Mouse (Mus musculus) spleen, postnatal 4 days (tissue): ENCODE measurements around the gene Tsnaxip1.
"Not testable (repeated sequence)": the region's sequence is repeated elsewhere in the genome, so short reads cannot be mapped to it uniquely, and the experiment has no call there.

Experiments
- DNase-seq, 2 experiments: peaks; one replicate each; pipeline ENCODE4 v3.0.0; 2022; ENCODE audit warnings: low spot score in 2 of 2

Gene Tsnaxip1

DNA sequence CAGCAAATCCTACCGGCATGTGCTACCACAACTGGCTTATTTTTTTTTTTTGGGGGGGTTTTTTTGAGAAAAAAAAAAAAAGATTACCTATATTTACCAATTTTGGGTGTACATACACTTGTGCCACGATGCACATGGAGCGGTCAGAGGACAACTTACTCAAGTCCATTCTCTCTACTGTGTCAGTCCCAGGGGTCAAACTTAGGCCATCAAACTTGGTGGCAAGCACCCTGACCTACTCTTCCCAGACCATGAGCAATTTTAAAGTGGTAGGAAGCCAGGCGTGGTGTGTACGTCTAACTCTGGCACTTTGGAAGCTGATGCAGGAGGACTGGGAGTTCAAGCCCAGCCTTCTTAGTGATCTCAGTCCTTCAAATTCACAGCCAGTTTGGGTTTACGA is 14.3 kb upstream of the Tsnaxip1 start:
- no peak for DNase-seq

GRCm38 (mm10) chr8:105819659-105820058 is 7.9 kb upstream of the Tsnaxip1 start:
- DNase-seq, result peak in 1 of 2 experiments; percentile 33

GRCm38 (mm10) chr8:105820925-105821324 is 6.6 kb upstream of the Tsnaxip1 start:
- peak; percentile 84 to 86 for DNase-seq

DNA sequence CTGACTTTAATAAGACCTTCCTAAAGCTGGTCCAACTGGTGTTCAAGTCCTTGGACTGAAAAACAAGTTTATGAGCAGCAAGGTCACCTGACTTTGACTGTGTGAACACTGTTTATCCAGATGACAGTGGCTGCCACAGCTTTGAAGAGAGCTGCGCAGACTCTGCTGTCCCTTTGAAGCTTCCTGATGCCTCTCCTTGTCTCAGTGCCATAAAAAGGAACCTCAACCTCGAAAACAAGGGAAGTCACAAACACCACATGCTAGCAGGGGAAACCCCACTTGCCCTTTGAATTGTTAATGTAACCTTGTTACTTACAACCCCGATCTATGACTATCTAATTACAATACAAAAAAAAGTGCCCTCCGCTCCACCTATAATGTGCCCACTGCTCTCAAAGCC is 2.0 kb upstream of the Tsnaxip1 start:
- DNase-seq, result no peak

- DNase-seq, result no peak
Measured at GRCm38 (mm10) chr8:105826379-105826778, 1.2 kb upstream of the Tsnaxip1 start.

DNA sequence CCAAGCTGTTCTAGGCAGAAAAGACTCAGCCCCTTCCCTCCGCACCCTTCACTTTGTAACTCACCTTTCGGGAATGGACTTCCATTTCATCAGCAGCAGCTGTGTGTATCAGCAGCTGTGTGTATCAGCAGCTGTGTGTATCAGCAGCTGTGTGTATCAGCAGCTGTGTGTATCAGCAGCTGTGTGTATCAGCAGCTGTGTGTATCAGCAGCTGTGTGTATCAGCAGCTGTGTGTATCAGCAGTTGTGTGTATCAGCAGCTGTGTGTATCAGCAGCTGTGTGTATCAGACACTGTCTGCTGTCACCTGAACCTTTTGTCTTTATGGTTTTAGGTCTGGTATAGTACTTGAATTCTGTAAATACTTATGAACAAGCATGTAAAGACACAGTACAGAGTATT is 6.2 kb downstream of the Tsnaxip1 start:
- not testable (repeated sequence) for DNase-seq

- DNase-seq, result peak; percentile 88 to 95
Measured at GRCm38 (mm10) chr8:105835318-105835717, 7.8 kb downstream of the Tsnaxip1 start.

GRCm38 (mm10) chr8:105836991-105837390 is 9.5 kb downstream of the Tsnaxip1 start:
- DNase-seq, result no peak

- no peak for DNase-seq
Measured at GRCm38 (mm10) chr8:105839209-105839608, 11.7 kb downstream of the Tsnaxip1 start.

GRCm38 (mm10) chr8:105846678-105847077 is 19.1 kb downstream of the Tsnaxip1 start:
- no peak for DNase-seq

- DNase-seq, result no peak
Measured at GRCm38 (mm10) chr8:105850014-105850413, 22.5 kb downstream of the Tsnaxip1 start.

DNA sequence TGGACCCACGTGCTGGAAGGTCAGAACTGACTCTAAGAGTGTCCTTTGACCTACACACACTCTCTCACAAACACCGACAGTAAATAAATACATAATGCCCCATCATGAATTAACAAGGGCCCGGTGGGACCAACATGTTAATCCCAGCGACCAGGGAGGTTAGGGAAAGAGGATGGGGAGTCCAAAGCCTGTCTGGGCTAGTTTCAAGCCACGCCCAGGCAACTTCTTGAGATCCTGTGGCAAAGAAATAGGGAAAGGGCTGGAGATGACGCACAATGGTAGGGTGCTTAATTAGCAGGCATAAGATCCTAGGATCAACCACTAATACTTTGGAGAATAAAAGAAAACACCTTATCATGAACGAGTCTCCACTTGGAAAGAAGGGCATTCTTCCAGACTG is 23.1 kb downstream of the Tsnaxip1 start:
- DNase-seq, result no peak

- peak; percentile 88 to 94 for DNase-seq
Measured at GRCm38 (mm10) chr8:105851651-105852143, 24.2 kb downstream of the Tsnaxip1 start.

- no peak for DNase-seq
Measured at GRCm38 (mm10) chr8:105852146-105852729, 24.7 kb downstream of the Tsnaxip1 start.

- DNase-seq, result no peak
Measured at GRCm38 (mm10) chr8:105853178-105853577, 25.6 kb downstream of the Tsnaxip1 start, which contains the start of gene Cenpt. TSS of gene Cenpt (minus strand) at chr8:105853278.

DNA sequence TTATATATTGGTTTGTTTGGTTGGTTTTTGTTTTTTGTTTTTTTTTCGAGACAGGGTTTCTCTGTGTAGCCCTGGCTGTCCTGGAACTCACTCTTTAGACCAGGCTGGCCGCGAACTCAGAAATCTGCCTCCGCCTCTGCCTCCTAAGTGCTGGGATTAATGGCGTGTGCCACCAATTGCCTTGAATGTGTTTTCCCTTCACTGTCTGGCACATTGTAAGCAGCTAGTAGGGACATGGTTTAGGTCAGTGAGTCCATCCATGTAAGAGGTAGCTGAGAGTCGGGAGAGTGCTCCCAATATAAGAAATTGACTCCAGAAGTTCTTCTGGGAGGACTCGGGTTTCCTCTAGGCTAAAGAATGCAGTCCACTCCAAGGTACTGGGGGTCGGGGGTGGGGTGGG is 26.8 kb downstream of the Tsnaxip1 start:
- no peak for DNase-seq

DNA sequence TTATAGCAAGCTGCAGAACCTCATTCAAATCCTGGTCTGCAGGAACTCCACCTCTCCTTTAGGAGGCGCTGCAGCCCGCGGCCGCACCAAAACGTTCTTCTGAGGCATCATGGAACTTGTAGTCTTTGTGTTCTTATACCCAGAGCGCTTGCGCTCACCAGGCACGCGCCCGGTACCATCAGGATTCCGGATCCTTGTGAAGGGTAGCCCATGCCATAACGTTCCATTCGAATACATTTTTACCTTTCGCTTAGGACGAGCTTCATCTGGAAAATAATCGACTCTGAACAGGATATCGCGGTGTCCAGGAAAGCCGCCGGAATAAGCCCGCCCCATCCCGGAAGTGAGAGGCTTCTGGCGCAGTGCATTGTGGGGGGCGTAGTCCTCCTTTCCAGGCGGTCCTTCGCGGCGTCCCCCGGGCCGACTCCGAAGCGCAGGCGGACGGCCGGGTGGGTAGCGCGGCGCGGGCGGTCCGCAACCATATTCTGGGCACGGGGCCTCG is 27.2 kb downstream of the Tsnaxip1 start, which contains the start of gene Thap11:
Gene Thap11, plus strand, starts transcription at position 418 of the 502 bp plus-strand sequence.
- DNase-seq, result peak; percentile 92 to 95

- peak; percentile 61 to 84 for DNase-seq
Measured at GRCm38 (mm10) chr8:105855248-105856167, 28.0 kb downstream of the Tsnaxip1 start.

DNA sequence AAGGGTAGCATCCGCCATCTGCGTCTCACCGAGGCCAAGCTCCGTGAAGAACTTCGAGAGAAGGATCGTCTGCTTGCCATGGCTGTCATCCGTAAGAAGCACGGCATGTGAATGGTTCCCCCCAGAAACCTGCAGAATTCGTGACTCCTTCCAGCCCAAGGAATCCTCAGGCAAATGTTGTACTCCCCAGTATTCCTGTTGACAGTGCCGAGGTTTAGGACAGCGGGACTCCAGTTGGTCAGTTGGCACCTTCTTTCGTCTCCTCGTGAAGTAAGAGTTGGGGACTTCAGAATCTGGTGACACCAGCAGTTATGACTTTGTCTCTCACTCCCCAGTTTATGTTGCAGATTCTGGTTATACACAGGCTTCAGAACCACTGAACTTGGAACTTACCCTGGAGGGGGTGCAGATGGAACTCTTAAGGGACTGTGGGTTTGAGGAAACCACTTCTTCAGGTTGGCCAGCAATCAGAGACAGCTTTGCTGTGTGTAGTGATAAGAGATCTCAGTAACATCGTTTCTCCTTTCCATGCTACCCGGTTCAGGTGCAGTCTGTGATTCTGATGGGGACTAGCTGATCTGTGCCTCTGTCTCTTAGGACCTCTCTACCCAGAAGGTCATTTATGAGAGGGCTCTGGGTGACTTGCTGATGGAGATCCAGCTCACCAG is 28.8 kb downstream of the Tsnaxip1 start:
- no peak for DNase-seq

GRCm38 (mm10) chr8:105858495-105858894 is 31.0 kb downstream of the Tsnaxip1 start:
- DNase-seq, result no peak

DNA sequence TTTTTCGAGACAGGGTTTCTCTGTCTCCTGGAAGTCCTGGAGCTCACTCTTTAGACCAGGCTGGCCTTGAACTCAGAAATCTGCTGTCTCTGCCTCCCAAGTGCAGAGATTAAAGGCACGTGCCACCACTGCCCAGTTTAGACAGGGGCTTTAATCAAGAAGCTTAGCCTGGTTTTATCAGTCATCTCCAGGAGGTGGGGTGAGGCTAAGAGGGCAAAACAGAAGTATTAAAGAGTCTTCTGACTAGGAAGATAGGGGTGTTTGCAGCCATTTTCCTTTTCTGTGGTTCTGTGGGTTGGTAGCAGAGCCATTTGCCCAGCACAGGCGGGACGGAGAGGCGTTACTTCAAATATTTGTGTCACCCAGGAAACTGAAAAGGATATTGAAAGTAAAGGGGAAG is 31.8 kb downstream of the Tsnaxip1 start:
- peak in 1 of 2 experiments; percentile 47 for DNase-seq
